Mouse (Mus musculus) cerebellum, adult 2 months (tissue): ENCODE results near the gene Il20ra.

Source experiments
- CTCF ChIP-seq: fragments of 200-500 bp; IDR thresholded peaks from 2 replicates; pipeline ENCODE4 v1.5.1; 2011; ENCODE audit warnings: low read depth, mild to moderate bottlenecking, control low read depth, low read length, moderate library complexity, borderline replicate concordance; ENCODE audit not compliant: insufficient read depth
- POLR2A ChIP-seq: fragments of 200-500 bp; IDR thresholded peaks from 2 replicates; pipeline ENCODE4 v1.6.1; 2011; ENCODE audit warnings: low read length, control low read depth, borderline replicate concordance; ENCODE audit not compliant: insufficient read depth

GRCm38 (mm10) chr10:19802958-19803357, 90.6 kb downstream of the Il20ra start:
- TF ChIP-seq CTCF (no peak), POLR2A (no peak)
